Mouse (Mus musculus) midbrain, embryonic 15.5 days (tissue): ENCODE data around the gene Olfr938. TPM values are rescaled to one million over a fixed set of nuclear protein-coding genes. Genes with fewer than 3 reads are reported as not detected.

Experiments
- ATAC-seq: fragments of 200-750 bp; cut with Nextera tagmentation; replicated peaks from 2 replicates; pipeline ENCODE4 v1.8.0; 2017; ENCODE audit warnings: moderate TSS enrichment
- H3K27ac ChIP-seq: fragments of 300-500 bp; sonication (generic); 2 replicates; pipeline ENCODE4 v1.5.1; 2015; ENCODE audit warnings: mild to moderate bottlenecking, inconsistent platforms
- H3K27me3 ChIP-seq: fragments of 300-500 bp; sonication (generic); replicated peaks from 2 replicates; pipeline ENCODE4 v1.6.1; 2015; ENCODE audit warnings: inconsistent platforms
- H3K36me3 ChIP-seq: fragments of 300-500 bp; sonication (generic); replicated peaks from 2 replicates; pipeline ENCODE4 v1.6.1; 2015; ENCODE audit warnings: inconsistent platforms
- H3K4me1 ChIP-seq: fragments of 300-500 bp; sonication (generic); 2 replicates; pipeline ENCODE4 v1.6.1; 2015; ENCODE audit warnings: inconsistent platforms
- H3K4me2 ChIP-seq: fragments of 300-500 bp; sonication (generic); 2 replicates; pipeline ENCODE4 v1.6.1; 2015; ENCODE audit warnings: inconsistent platforms, mild to moderate bottlenecking, moderate library complexity
- H3K4me3 ChIP-seq: fragments of 300-500 bp; sonication (generic); 2 replicates; pipeline ENCODE4 v1.5.1; 2015; ENCODE audit warnings: mild to moderate bottlenecking, inconsistent platforms
- H3K9ac ChIP-seq: fragments of 300-500 bp; sonication (generic); 2 replicates; pipeline ENCODE4 v1.6.1; 2015; ENCODE audit warnings: mild to moderate bottlenecking, inconsistent platforms
- H3K9me3 ChIP-seq: fragments of 300-500 bp; sonication (generic); 2 replicates; pipeline ENCODE4 v1.6.1; 2016; ENCODE audit warnings: inconsistent platforms
- WGBS: fragments of 180-500 bp; shearing (Covaris S2); methylation state at CpG from one replicate; pipeline ENCODE4 v1.1.7; 2015; ENCODE audit warnings: mixed read lengths; 5-methylcytosine and 5-hydroxymethylcytosine counted together
- microRNA-seq: library from miRNA; unstranded; fragments of <30 nt; microRNA quantifications from one replicate; pipeline ENCODE4, GENCODE M21; 2016
- polyA plus RNA-seq: library from polyadenylated mRNA; unstranded; fragments of >200 nt; fragmentation: Nextera tagmentation; extraction: Ambion mirVana; gene quantifications from 2 replicates; pipeline ENCODE4 v1.2.1, GENCODE M21; 2015

Olfr938 gene
- polyA plus RNA-seq = not detected in 2 replicates

- Histone ChIP-seq H3K27me3 (no peaks in the 10 kb centered on the region), H3K27ac (no peak within 1 kb of the TSS), H3K4me3 (no peak within 1 kb of the TSS), H3K4me2 (no peak within 1 kb of the TSS), H3K4me1 (no peaks in the 10 kb centered on the region), H3K36me3 (no peaks in the 10 kb centered on the region), H3K9ac (no peak within 1 kb of the TSS), H3K9me3 (no peaks in the 10 kb centered on the region)
- ATAC-seq = no peak
- 89% methylated on average over 2 of the region's 2 CpGs for WGBS
These were observed at the start of gene Olfr938 for GRCm38 (mm10) chr9:39078787-39079186. TSS of gene Olfr938 (minus strand) at chr9:39078887.

- Histone ChIP-seq H3K27me3 (no peaks in the 10 kb centered on the region), H3K4me3 (no peak within 1 kb of the TSS), H3K4me1 (no peaks in the 10 kb centered on the region), H3K9ac (no peak within 1 kb of the TSS), H3K36me3 (no peaks in the 10 kb centered on the region), H3K27ac (no peak within 1 kb of the TSS), H3K9me3 (no peaks in the 10 kb centered on the region), H3K4me2 (no peak within 1 kb of the TSS)
- no peak for ATAC-seq
These were observed 49.1 kb upstream of the Olfr938 start, which contains the start of gene Olfr27 for GRCm38 (mm10) chr9:39127831-39128230. TSS of gene Olfr27 (plus strand) at chr9:39128131.

GRCm38 (mm10) chr9:39127326-39127725, 48.6 kb upstream of the Olfr938 start:
- no peak overlapping the region for H3K27ac ChIP-seq

GRCm38 (mm10) chr9:39064851-39065250, 13.8 kb downstream of the Olfr938 start, which contains the start of gene Olfr937:
TSS of gene Olfr937 (minus strand) at chr9:39064951.
- H3K9me3 ChIP-seq = no peaks in the 10 kb centered on the region
- no peaks in the 10 kb centered on the region for H3K4me1 ChIP-seq
- H3K27ac ChIP-seq = no peak within 1 kb of the TSS
- 83% methylated on average over 1 of the region's 1 CpGs for WGBS
- H3K9ac ChIP-seq = no peak within 1 kb of the TSS
- H3K27me3 ChIP-seq = no peaks in the 10 kb centered on the region
- no peak within 1 kb of the TSS for H3K4me2 ChIP-seq
- no peak for ATAC-seq
- no peak within 1 kb of the TSS for H3K4me3 ChIP-seq
- H3K36me3 ChIP-seq = no peaks in the 10 kb centered on the region

More at GRCm38 (mm10) chr9:39127326-39127725, 48.6 kb upstream of the Olfr938 start:
- ATAC-seq = no peak
- Histone ChIP-seq H3K4me2 (no peak overlapping the region), H3K27me3 (no peaks in the 10 kb centered on the region), H3K9me3 (no peaks in the 10 kb centered on the region), H3K4me3 (no peak overlapping the region), H3K36me3 (no peaks in the 10 kb centered on the region), H3K4me1 (no peaks in the 10 kb centered on the region), H3K9ac (no peak overlapping the region)
- WGBS = 82% methylated on average over 1 of the region's 1 CpGs

Small RNAs within 50 kb of the gene (microRNA-seq; reads per million reads assigned to microRNA genes)
- gene Gm25032 (not detected), gene Gm25529 (not detected)

Other genes with a start within 250 kb of the Olfr938 start
- gene Olfr924, start 234.4 kb downstream of the Olfr938 start, polyA plus RNA-seq = not detected in 2 replicates
- not detected in 2 replicates for gene Olfr26, start 223.8 kb downstream of the Olfr938 start, polyA plus RNA-seq
- gene Olfr926, start 201.8 kb downstream of the Olfr938 start, polyA plus RNA-seq = not detected in 2 replicates
- gene Olfr930, start 149.1 kb downstream of the Olfr938 start, polyA plus RNA-seq = not detected in 2 replicates
- gene Olfr933, start 106.6 kb downstream of the Olfr938 start, polyA plus RNA-seq = not detected in 2 replicates
- gene Olfr934, start 90.6 kb downstream of the Olfr938 start, polyA plus RNA-seq = not detected in 2 replicates
- not detected in 2 replicates for gene Olfr935, start 79.2 kb downstream of the Olfr938 start, polyA plus RNA-seq
- gene Olfr146, start 55.5 kb downstream of the Olfr938 start, polyA plus RNA-seq = not detected in 2 replicates
- not detected in 2 replicates for gene Olfr937, start 13.9 kb downstream of the Olfr938 start, polyA plus RNA-seq
- gene Olfr27, start 49.2 kb upstream of the Olfr938 start, polyA plus RNA-seq = not detected in 2 replicates
- gene Olfr943, start 87.4 kb upstream of the Olfr938 start, polyA plus RNA-seq = not detected in 2 replicates
- not detected in 2 replicates for gene Olfr944, start 123.0 kb upstream of the Olfr938 start, polyA plus RNA-seq
- gene Olfr1537, start 171.1 kb upstream of the Olfr938 start, polyA plus RNA-seq = not detected in 2 replicates
- not detected in 2 replicates for gene Olfr945, start 197.9 kb upstream of the Olfr938 start, polyA plus RNA-seq
- gene Olfr948, start 247.2 kb upstream of the Olfr938 start, polyA plus RNA-seq = not detected in 2 replicates